In the genomic region with DNA sequence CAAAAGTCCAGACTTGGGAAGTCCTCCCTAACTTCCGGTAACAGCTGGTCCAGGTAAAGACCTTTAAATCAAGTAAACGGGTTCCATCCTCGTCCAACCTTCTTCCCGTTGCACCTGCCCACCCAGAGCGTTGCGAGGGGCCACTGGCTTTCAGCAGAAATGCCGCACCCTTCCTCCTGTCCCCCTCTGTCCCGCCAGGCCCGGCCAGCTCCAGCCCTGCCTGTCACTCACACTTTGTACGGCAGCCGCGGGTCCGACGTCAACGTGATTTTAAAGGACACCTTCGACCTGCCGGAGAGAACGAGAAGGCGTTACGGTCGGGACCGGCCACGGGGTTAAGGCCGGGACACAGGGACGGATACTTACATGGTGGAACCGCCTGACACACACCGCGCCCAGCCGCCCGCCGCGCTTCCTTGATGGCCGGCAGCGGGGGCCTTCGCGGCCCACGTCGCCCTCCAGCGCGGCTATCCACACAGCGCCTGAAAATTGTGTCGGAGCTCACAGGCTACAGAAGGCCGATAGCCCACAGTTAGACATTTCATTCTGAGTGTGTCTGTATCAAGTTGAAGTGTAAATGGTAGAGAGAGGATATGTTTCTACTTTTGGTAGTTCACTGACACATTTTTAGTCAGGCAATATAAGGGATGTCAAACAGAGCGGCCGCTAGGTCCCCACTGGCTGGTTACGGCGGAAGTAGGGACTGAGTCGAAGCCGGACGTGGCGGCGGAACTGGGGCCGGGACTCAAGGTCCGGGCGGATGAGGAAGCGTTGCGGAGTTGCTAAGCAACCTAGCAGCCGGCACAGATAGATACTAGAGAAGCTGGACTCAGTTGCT, we compare ENCODE assay signal across 8 mouse cellular contexts. TPM values are rescaled to one million over a fixed set of nuclear protein-coding genes. Genes with fewer than 3 reads are reported as not detected.
DNase-seq lines count a peak whose midpoint lies in the region; ATAC-seq lines count a peak whose summit lies in the region.

TSS of gene Ufm1 (minus strand) at position 448 of the 838 bp plus-strand sequence.

- H3K27me3 ChIP-seq in hindbrain, embryonic 15.5 days = no peaks in the 10 kb centered on the region

- H3K36me3 ChIP-seq in hindbrain, embryonic 15.5 days = peaks cover 32% of the 10 kb centered on the region

- H3K9me3 ChIP-seq in hindbrain, embryonic 15.5 days = no peaks in the 10 kb centered on the region

- H3K4me2 ChIP-seq in hindbrain, embryonic 15.5 days = peak within 1 kb of the TSS; percentile 90

- peak within 1 kb of the TSS; percentile 85 for H3K4me3 ChIP-seq in hindbrain, embryonic 15.5 days

- H3K4me1 ChIP-seq in hindbrain, embryonic 15.5 days (replicated peaks) = peaks cover 15% of the 10 kb centered on the region

- WGBS in hindbrain, embryonic 15.5 days = under 1% methylated on average over 58 of the region's 58 CpGs

- peak within 1 kb of the TSS; percentile 69 for H3K27ac ChIP-seq in hindbrain, embryonic 15.5 days (replicated peaks)

- peak; percentile 90 for DNase-seq in T-cell, adult 2 months (ENCODE audit: low spot score)
- DNase-seq in cerebellum, postnatal 36 days = peak; percentile 91 to 93
- DNase-seq in frontal cortex, postnatal 36 days (ENCODE audit: low spot score in 2 of 2) = peak; percentile 91 to 95
- DNase-seq in left cerebral cortex, adult 11 months (ENCODE audit: low spot score) = peak; percentile 89
- DNase-seq in lung, postnatal 4 days = peak; percentile 93 to 96
- DNase-seq in retina, postnatal 7 days (ENCODE audit: low read depth, low spot score) = peak; percentile 90
- peak; percentile 77 for DNase-seq in urinary bladder, adult 2 months (ENCODE audit: low spot score)

- peak; percentile 99 for ATAC-seq in hindbrain, embryonic 15.5 days (ENCODE audit: low FRiP score, low read depth)

- peak within 1 kb of the TSS; percentile 76 for H3K9ac ChIP-seq in hindbrain, embryonic 15.5 days

RNA-seq across cellular contexts. Expression of gene Ufm1, which starts in this region (rescaled TPM):
- 86.0 and 92.6 TPM in 2 replicates for polyA plus RNA-seq in hindbrain, embryonic 15.5 days (2015; fragmentation: Nextera tagmentation; extraction: Ambion mirVana)
- polyA plus RNA-seq in urinary bladder, adult 2 months (2012; rRNA removed) = 49.1 and 52.6 TPM in 2 replicates

Comparison
In these comparisons a context has a peak if more than half of its experiments do, and no peak if none do; other contexts are left out.
1. Peak in every context shown above with its lines: DNase-seq, ATAC-seq, H3K4me3 ChIP-seq and H3K27ac ChIP-seq.